Mouse (Mus musculus): ENCODE results near the gene Fbxw11. TPM values are rescaled to one million over a fixed set of nuclear protein-coding genes. Genes with fewer than 3 reads are reported as not detected.

Fbxw11 gene
- total and polyA plus RNA-seq, 3 experiments, result 27.3 to 58.7 (median 47.8) TPM

DNA sequence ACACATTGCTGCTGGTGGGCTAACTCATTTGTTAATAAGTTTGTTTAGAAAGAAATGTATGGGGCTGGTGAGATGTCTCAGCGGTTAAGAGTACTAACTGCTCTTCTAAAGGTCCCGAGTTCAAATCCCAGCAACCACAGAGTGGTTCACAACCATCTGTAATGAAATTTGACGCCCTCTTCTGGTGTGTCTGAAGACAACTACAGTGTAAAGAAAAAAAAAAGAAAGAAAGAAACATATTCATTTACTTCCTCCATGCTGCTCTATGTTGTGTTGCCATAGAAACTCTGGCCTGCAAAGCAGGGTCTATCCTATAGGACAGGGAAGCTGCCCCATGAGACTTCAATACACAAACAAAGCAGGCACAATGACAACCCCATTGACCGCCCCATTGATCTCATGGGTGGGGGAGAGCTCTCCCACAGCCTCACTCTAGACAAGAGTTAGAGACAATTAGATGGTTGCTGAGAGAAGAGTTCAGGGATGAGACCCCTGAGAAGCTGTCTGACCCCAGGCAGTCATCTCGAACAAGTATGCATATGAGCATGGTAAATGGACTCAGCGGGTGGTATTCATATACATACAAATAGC is 22.6 kb upstream of the Fbxw11 start:
- intact Hi-C loops (cut with DNase I), result loop anchor here (10.0 kb wide), 1 partner anchor 325 kb away; no protein-coding TSS in a partner anchor
- Histone ChIP-seq H3K79me2 (replicated peaks; ENCODE audit: control insufficient read depth, insufficient read depth, low read length) (no peaks in the 10 kb centered on the region), H3K27me3 (ENCODE audit: control insufficient read depth, insufficient read depth, low read length) (no peaks in the 10 kb centered on the region), H3K4me3 (no peak overlapping the region), H3K9ac (ENCODE audit: low read depth, low read length) (no peak overlapping the region), H3K27ac (peak overlapping the region; percentile 78), H3K36me3 (ENCODE audit: control insufficient read depth, insufficient read depth, low read length) (peaks cover 8% of the 10 kb centered on the region), H3K4me1 (ENCODE audit: control insufficient read depth, insufficient read depth, low read length) (peaks cover 11% of the 10 kb centered on the region)
- WGBS, result 75% methylated on average over 6 of the region's 6 CpGs
- no peak for DNase-seq
- TF ChIP-seq CTCF (IDR thresholded peaks at IDR 0.05) (0 out of 2 replicates have a peak, but pooled peaks have one; percentile 4), EP300 (IDR thresholded peaks at IDR 0.05; ENCODE audit: insufficient read depth, low read depth, low read length) (no peak)

DNA sequence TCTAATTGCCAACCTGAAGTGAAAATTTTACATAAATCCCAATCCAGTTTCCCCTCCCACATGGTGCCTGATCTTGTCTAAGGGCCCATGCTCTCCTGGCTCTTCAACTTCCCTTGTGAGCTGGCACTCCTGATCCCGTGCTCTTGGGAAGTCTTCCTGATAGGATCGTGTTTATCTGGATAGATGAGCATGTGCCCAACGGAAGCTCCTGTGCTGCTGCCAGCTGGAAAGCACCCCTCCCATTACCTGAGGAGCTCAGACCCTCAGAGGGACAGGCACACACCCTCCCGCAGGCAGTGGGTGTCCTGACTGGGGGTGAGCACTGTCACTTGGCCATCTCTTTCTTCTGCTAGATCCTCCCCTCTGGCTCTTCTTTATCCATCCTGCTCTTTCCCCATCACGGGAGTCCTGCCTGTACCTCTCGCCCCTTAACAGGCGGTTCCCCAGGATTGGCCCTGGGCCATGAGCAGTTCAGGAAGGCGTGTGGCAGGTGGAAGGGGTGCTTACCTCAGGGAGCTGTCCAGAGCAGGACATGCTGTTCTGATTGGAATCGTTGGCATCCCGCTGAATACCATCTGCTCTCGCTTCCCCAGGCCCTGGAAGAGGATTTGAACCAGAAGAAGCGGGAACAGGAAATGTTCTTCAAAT is 20.6 kb upstream of the Fbxw11 start:
- no peak overlapping the region for H3K9ac ChIP-seq (ENCODE audit: low read depth, low read length)
- H3K79me2 ChIP-seq (replicated peaks; ENCODE audit: control insufficient read depth, insufficient read depth, low read length), result no peaks in the 10 kb centered on the region
- intact Hi-C loops (cut with DNase I), result loop anchor here (10.0 kb wide), 1 partner anchor 323 kb away; no protein-coding TSS in a partner anchor
- TF ChIP-seq EP300 (IDR thresholded peaks at IDR 0.05; ENCODE audit: insufficient read depth, low read depth, low read length) (no peak), CTCF (IDR thresholded peaks at IDR 0.05) (no peak), POLR2A (IDR thresholded peaks at IDR 0.05; ENCODE audit: insufficient read depth, low read depth, low read length) (no peak)
- whole genome bisulfite sequencing, result 64% methylated on average over 12 of the region's 12 CpGs
- H3K4me3 ChIP-seq, result no peak overlapping the region
- DNase-seq, result no peak
- H3K4me1 ChIP-seq (ENCODE audit: control insufficient read depth, insufficient read depth, low read length), result peaks cover 11% of the 10 kb centered on the region
- H3K27ac ChIP-seq, result no peak overlapping the region
- peaks cover 8% of the 10 kb centered on the region for H3K36me3 ChIP-seq (ENCODE audit: control insufficient read depth, insufficient read depth, low read length)
- no peaks in the 10 kb centered on the region for H3K27me3 ChIP-seq (ENCODE audit: control insufficient read depth, insufficient read depth, low read length)

DNA sequence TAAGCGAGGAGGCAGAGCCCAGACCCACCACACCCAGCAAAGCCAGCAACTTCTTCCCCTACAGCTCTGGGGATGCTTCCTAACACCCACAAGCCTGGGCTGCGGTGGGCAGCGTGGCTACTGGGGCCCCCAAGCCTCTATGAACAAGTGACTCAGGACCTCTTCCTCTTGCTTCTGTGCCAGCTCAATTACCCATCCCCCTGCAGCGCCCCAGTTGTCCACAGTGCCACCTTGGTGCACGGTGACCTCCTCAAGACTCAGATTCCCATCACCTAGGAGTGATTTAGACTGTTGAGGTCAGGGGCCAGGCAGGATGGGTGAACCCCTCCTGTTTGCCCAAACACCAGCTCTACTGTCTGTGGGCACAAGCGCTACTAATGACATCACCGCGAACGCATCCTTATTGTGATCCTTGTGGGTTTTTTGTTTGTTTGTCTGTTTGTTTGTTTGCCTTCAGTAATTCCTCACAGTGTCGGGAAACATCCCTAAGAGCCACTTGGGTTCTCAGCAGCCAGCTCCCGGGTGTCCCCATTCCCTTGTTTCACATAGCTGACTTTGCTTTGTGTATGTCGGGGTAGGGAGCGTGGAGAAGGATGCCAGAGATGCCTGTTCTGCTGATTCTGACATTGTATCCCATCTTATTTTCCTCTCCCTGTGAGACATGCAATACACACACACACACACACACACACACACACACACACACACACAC is 19.9 kb upstream of the Fbxw11 start:
- Histone ChIP-seq H3K4me3 (no peak overlapping the region), H3K79me2 (replicated peaks; ENCODE audit: control insufficient read depth, insufficient read depth, low read length) (no peaks in the 10 kb centered on the region), H3K9ac (ENCODE audit: low read depth, low read length) (no peak overlapping the region), H3K27ac (no peak overlapping the region), H3K36me3 (ENCODE audit: control insufficient read depth, insufficient read depth, low read length) (peaks cover 8% of the 10 kb centered on the region), H3K27me3 (ENCODE audit: control insufficient read depth, insufficient read depth, low read length) (no peaks in the 10 kb centered on the region), H3K4me1 (ENCODE audit: control insufficient read depth, insufficient read depth, low read length) (peaks cover 11% of the 10 kb centered on the region)
- DNase-seq, result no peak
- TF ChIP-seq EP300 (IDR thresholded peaks at IDR 0.05; ENCODE audit: insufficient read depth, low read depth, low read length), result no peak
- intact Hi-C loops (cut with DNase I), result loop anchor here (10.0 kb wide), 1 partner anchor 322 kb away; no protein-coding TSS in a partner anchor
- 87% methylated on average over 13 of the region's 13 CpGs for WGBS

DNA sequence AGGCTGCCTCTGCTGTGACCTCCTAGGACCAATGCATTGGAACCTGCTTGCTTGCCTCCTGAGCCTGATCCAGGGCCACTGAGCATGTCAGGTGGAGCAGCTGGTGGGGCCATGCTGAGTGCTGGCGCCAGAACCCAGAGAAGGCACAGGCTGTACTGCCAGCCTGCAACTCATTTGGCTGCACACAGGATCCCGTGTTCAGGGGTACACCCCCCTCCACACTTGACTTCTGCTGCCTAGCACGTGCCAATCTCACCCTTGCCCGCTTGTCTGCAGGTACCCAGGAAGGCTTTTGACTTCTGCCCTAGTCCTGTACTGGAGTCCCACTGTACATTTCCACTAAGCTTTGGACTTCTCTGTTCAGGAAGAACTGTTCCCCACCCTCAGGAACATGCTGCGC is 19.3 kb upstream of the Fbxw11 start:
- H3K4me3 ChIP-seq, result no peak overlapping the region
- TF ChIP-seq CTCF (IDR thresholded peaks at IDR 0.05), result no peak
- TF ChIP-seq POLR2A (IDR thresholded peaks at IDR 0.05; ENCODE audit: insufficient read depth, low read depth, low read length), result no peak
- peak; percentile 91 for TF ChIP-seq EP300 (IDR thresholded peaks at IDR 0.05; ENCODE audit: insufficient read depth, low read depth, low read length)
- intact Hi-C loops (cut with DNase I), result loop anchor here (10.0 kb wide), 1 partner anchor 322 kb away; no protein-coding TSS in a partner anchor
- H3K27me3 ChIP-seq (ENCODE audit: control insufficient read depth, insufficient read depth, low read length), result no peaks in the 10 kb centered on the region
- 71% methylated on average over 5 of the region's 5 CpGs for WGBS
- H3K36me3 ChIP-seq (ENCODE audit: control insufficient read depth, insufficient read depth, low read length), result peaks cover 7% of the 10 kb centered on the region
- DNase-seq, result peak; percentile 54 to 67
- H3K79me2 ChIP-seq (replicated peaks; ENCODE audit: control insufficient read depth, insufficient read depth, low read length), result no peaks in the 10 kb centered on the region
- peaks cover 11% of the 10 kb centered on the region for H3K4me1 ChIP-seq (ENCODE audit: control insufficient read depth, insufficient read depth, low read length)
- no peak overlapping the region for H3K27ac ChIP-seq
- H3K9ac ChIP-seq (ENCODE audit: low read depth, low read length), result no peak overlapping the region

DNA sequence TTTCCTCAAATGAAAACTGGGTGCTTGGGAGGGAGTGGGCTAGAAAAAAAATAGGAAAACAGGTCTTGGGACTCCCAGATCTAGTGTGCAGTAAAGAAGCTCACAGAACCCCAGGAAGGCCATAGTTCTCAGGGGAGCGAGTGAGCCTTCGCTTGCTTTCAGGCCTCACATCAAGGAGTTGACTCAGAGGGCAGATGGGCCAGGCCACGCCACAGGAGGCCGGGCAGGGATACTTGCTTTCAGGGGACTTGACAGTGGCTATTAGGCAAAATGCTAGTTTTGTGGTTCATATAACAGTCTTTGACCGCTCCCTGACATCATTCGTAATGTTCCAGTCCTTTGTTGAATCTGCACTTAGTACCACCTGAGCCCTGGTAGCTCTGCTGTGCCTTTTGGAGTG is 18.6 kb upstream of the Fbxw11 start:
- H3K4me1 ChIP-seq (ENCODE audit: control insufficient read depth, insufficient read depth, low read length), result peaks cover 9% of the 10 kb centered on the region
- intact Hi-C loops (cut with DNase I), result loop anchor here (10.0 kb wide), 1 partner anchor 321 kb away; no protein-coding TSS in a partner anchor
- TF ChIP-seq CTCF (IDR thresholded peaks at IDR 0.05) (no peak), POLR2A (IDR thresholded peaks at IDR 0.05; ENCODE audit: insufficient read depth, low read depth, low read length) (no peak), EP300 (IDR thresholded peaks at IDR 0.05; ENCODE audit: insufficient read depth, low read depth, low read length) (no peak)
- no peaks in the 10 kb centered on the region for H3K79me2 ChIP-seq (replicated peaks; ENCODE audit: control insufficient read depth, insufficient read depth, low read length)
- no peak overlapping the region for H3K27ac ChIP-seq
- H3K9ac ChIP-seq (ENCODE audit: low read depth, low read length), result no peak overlapping the region
- H3K27me3 ChIP-seq (ENCODE audit: control insufficient read depth, insufficient read depth, low read length), result no peaks in the 10 kb centered on the region
- H3K4me3 ChIP-seq, result no peak overlapping the region
- peaks cover 4% of the 10 kb centered on the region; the same call in 1 of the 2 replicates for H3K36me3 ChIP-seq (ENCODE audit: control insufficient read depth, insufficient read depth, low read length)
- DNase-seq, result no peak
- 92% methylated on average over 6 of the region's 6 CpGs for WGBS

Measured in heart, adult 2 months (tissue).